Mouse (Mus musculus) olfactory bulb, adult 2 months (tissue): ENCODE measurements around the gene Aloxe3.

Experiments used
- CTCF ChIP-seq: fragments of 200-500 bp; IDR thresholded peaks from 2 replicates; pipeline ENCODE4 v1.5.1; 2012; ENCODE audit warnings: low read depth, mild to moderate bottlenecking, low read length, moderate library complexity; ENCODE audit not compliant: insufficient read depth
- POLR2A ChIP-seq: fragments of 200-500 bp; IDR thresholded peaks from 2 replicates; pipeline ENCODE4 v1.6.1; 2012; ENCODE audit warnings: mild to moderate bottlenecking, low read depth, low read length, moderate library complexity; ENCODE audit not compliant: insufficient read depth

GRCm38 (mm10) chr11:69169313-69169712, 43.6 kb downstream of the Aloxe3 start:
- TF ChIP-seq POLR2A, result no peak
- TF ChIP-seq CTCF, result no peak
